Mouse (Mus musculus) megakaryocyte, embryonic 14.5 days (primary cell): Measurements from ENCODE around the gene Prr29.

Source experiments
- FLI1 ChIP-seq: IDR thresholded peaks from 2 replicates; pipeline ENCODE4 v1.6.1; 2012; ENCODE audit warnings: low read length, inconsistent platforms, mixed read lengths
- GATA1 ChIP-seq: IDR thresholded peaks from 3 replicates; pipeline ENCODE4 v1.6.1; 2012; ENCODE audit warnings: mixed read lengths, low read length, inconsistent platforms, borderline replicate concordance

- no peak for TF ChIP-seq GATA1
- no peak for TF ChIP-seq FLI1
These were observed 24.3 kb downstream of the Prr29 start for GRCm38 (mm10) chr11:106389611-106390010.
